Comparison of ENCODE assay signal across 23 mouse cellular contexts in the genomic region with DNA sequence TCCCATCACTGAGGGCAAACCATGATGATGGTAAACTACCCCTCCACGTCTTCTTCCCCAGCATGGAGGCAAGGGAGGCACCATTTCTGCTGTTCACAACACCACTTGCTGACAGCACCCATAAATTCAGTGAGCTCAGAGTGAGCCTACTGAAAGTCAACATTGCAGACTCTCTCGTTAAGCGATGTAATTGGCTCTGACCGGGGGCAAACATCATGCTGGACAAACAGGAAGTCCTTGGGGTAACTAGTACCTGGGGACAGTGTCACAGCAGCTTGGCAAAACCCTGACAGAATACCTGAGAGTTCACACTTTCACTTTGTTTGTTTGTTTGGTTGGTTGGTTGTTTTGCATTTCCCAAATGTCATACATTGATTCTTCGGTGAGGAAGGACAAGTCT.
DNase-seq lines count a peak whose midpoint lies in the region; ATAC-seq and TF ChIP-seq lines count a peak whose summit lies in the region.
"Had no signal": no experiment of that assay in that cellular context is flagged by ENCODE, and none has a peak within 500 bp of the region (broad histone marks: within the 10 kb centered on the region; RNA-seq: fewer than 3 reads in every experiment).

No protein-coding gene starts in this region.

- 84% methylated on average over 5 of the region's 5 CpGs for WGBS in cerebellum, adult 2 months
- 72% methylated on average over 5 of the region's 5 CpGs for WGBS in heart, embryonic 13.5 days
- 60% methylated on average over 5 of the region's 5 CpGs for WGBS in liver, postnatal 0 days (ENCODE audit: insufficient replicate concordance)
- WGBS in liver, embryonic 11.5 days: 77% methylated on average over 5 of the region's 5 CpGs

- intact Hi-C loops in heart, postnatal 25 days (cut with DNase I): no loop called here

- H3K27me3 ChIP-seq in cerebellum, adult 2 months (ENCODE audit: control insufficient read depth, insufficient read depth, low read length): no peaks in the 10 kb centered on the region
- H3K27me3 ChIP-seq in heart, embryonic 13.5 days (replicated peaks): no peaks in the 10 kb centered on the region
- H3K27me3 ChIP-seq in liver, postnatal 0 days (ENCODE audit: insufficient read depth, low read length): no peaks in the 10 kb centered on the region
- H3K27me3 ChIP-seq in liver, embryonic 11.5 days (replicated peaks; ENCODE audit: control insufficient read depth, insufficient read depth, low read length): no peaks in the 10 kb centered on the region
- H3K27me3 ChIP-seq: embryonic facial prominence, embryonic 12.5 days; embryonic facial prominence, embryonic 15.5 days; forebrain, embryonic 13.5 days; forebrain, embryonic 15.5 days; Patski had no signal

- no peak for DNase-seq in cerebellum, adult 2 months
- DNase-seq in cerebellum, postnatal 14 days: no peak
- DNase-seq in heart, postnatal 25 days (ENCODE audit: low spot score): no peak
- DNase-seq in liver, postnatal 0 days: no peak
- no peak for DNase-seq in liver, embryonic 11.5 days (ENCODE audit: low spot score)
- no peak for DNase-seq in cerebellum, postnatal 4 days (ENCODE audit: low spot score in 2 of 2)
- DNase-seq: adrenal gland, adult 8-10 months; adrenal gland, postnatal 14 days; adrenal gland, postnatal 36 days; B cell, adult 2 months; cerebellum, adult 8-10 months; cerebellum, adult 9-11 months; embryo, embryonic 11 days; forebrain, postnatal 0 days had no signal

- no peaks in the 10 kb centered on the region for H3K36me3 ChIP-seq in heart, embryonic 13.5 days
- H3K36me3 ChIP-seq in liver, postnatal 0 days (replicated peaks; ENCODE audit: insufficient read depth, low read length): no peaks in the 10 kb centered on the region
- no peaks in the 10 kb centered on the region for H3K36me3 ChIP-seq in liver, embryonic 11.5 days (ENCODE audit: control insufficient read depth, insufficient read depth, low read length)
- H3K36me3 ChIP-seq: embryonic facial prominence, embryonic 12.5 days; embryonic facial prominence, embryonic 15.5 days; forebrain, embryonic 15.5 days; G1E had no signal

- no peak for ATAC-seq in heart, embryonic 13.5 days (ENCODE audit: extremely low read depth, insufficient number of reproducible peaks, low FRiP score, low TSS enrichment)
- ATAC-seq in liver, postnatal 0 days: peak; percentile 93
- no peak for ATAC-seq in liver, embryonic 11.5 days (replicated peaks; ENCODE audit: low FRiP score)
- ATAC-seq: activated CD4-positive, CD25-positive, alpha-beta regulatory T cell, adult 4 months; CD4-positive, CD25-positive, alpha-beta regulatory T cell, adult 4 months; forebrain, embryonic 13.5 days; forebrain, embryonic 15.5 days; forebrain, postnatal 0 days; Patski had no signal

- H3K9me3 ChIP-seq in heart, embryonic 13.5 days: no peaks in the 10 kb centered on the region
- no peaks in the 10 kb centered on the region for H3K9me3 ChIP-seq in liver, postnatal 0 days (ENCODE audit: low read length)
- no peaks in the 10 kb centered on the region for H3K9me3 ChIP-seq in liver, embryonic 11.5 days (ENCODE audit: control insufficient read depth, low read length)
- H3K9me3 ChIP-seq: embryonic facial prominence, embryonic 12.5 days; embryonic facial prominence, embryonic 15.5 days; forebrain, embryonic 13.5 days; forebrain, embryonic 15.5 days had no signal

- no peak for TF ChIP-seq POLR2A in cerebellum, adult 2 months (IDR thresholded peaks at IDR 0.05; ENCODE audit: borderline replicate concordance, insufficient read depth, low read length)

- H3K4me2 ChIP-seq in heart, embryonic 13.5 days: no peak overlapping the region
- H3K4me2 ChIP-seq in liver, postnatal 0 days (ENCODE audit: low read depth, low read length): no peak overlapping the region
- H3K4me2 ChIP-seq in liver, embryonic 11.5 days: no peak overlapping the region
- H3K4me2 ChIP-seq: embryonic facial prominence, embryonic 12.5 days; embryonic facial prominence, embryonic 15.5 days; forebrain, embryonic 13.5 days; forebrain, embryonic 15.5 days had no signal

- TF ChIP-seq EP300 in liver, postnatal 0 days (IDR thresholded peaks at IDR 0.05; ENCODE audit: low read depth): no peak

- peak overlapping the region; percentile 28; the same call in 1 of the 2 replicates for H3K9ac ChIP-seq in heart, embryonic 13.5 days
- H3K9ac ChIP-seq in liver, postnatal 0 days (replicated peaks): no peak overlapping the region
- no peak overlapping the region for H3K9ac ChIP-seq in liver, embryonic 11.5 days (ENCODE audit: low read depth, low read length)
- H3K9ac ChIP-seq: embryonic facial prominence, embryonic 12.5 days; embryonic facial prominence, embryonic 15.5 days; forebrain, embryonic 13.5 days; forebrain, embryonic 15.5 days; forebrain, postnatal 0 days had no signal

- no peak overlapping the region for H3K4me3 ChIP-seq in cerebellum, adult 2 months (replicated peaks; ENCODE audit: insufficient read depth, low read depth, low read length)
- no peak overlapping the region for H3K4me3 ChIP-seq in heart, embryonic 13.5 days
- no peak overlapping the region for H3K4me3 ChIP-seq in liver, postnatal 0 days (ENCODE audit: low read depth, low read length)
- no peak overlapping the region for H3K4me3 ChIP-seq in liver, embryonic 11.5 days (ENCODE audit: low read depth, low read length)
- H3K4me3 ChIP-seq: embryonic facial prominence, embryonic 12.5 days; embryonic facial prominence, embryonic 15.5 days; forebrain, embryonic 13.5 days; forebrain, embryonic 15.5 days had no signal

- TF ChIP-seq CTCF in cerebellum, adult 2 months (IDR thresholded peaks at IDR 0.05; ENCODE audit: borderline replicate concordance, insufficient read depth, low read depth, low read length): no peak
- no peak for TF ChIP-seq CTCF in liver, postnatal 0 days (IDR thresholded peaks at IDR 0.05; ENCODE audit: low read depth)

- peak overlapping the region; percentile 8; the same call in 1 of the 2 replicates for H3K27ac ChIP-seq in cerebellum, adult 2 months (ENCODE audit: insufficient read depth, low read length)
- no peak overlapping the region for H3K27ac ChIP-seq in heart, embryonic 13.5 days (replicated peaks)
- H3K27ac ChIP-seq in liver, postnatal 0 days (ENCODE audit: low read depth): no peak overlapping the region
- no peak overlapping the region for H3K27ac ChIP-seq in liver, embryonic 11.5 days (ENCODE audit: low read depth, low read length)
- H3K27ac ChIP-seq: embryonic facial prominence, embryonic 12.5 days; forebrain, embryonic 13.5 days; forebrain, embryonic 15.5 days had no signal

- peaks cover 69% of the 10 kb centered on the region for H3K4me1 ChIP-seq in cerebellum, adult 2 months (ENCODE audit: control insufficient read depth, insufficient read depth, low read length)
- peaks cover 99% of the 10 kb centered on the region for H3K4me1 ChIP-seq in heart, embryonic 13.5 days
- no peaks in the 10 kb centered on the region for H3K4me1 ChIP-seq in liver, postnatal 0 days (ENCODE audit: insufficient read depth)
- no peaks in the 10 kb centered on the region for H3K4me1 ChIP-seq in liver, embryonic 11.5 days (replicated peaks; ENCODE audit: control insufficient read depth, insufficient read depth, low read length)
- H3K4me1 ChIP-seq: forebrain, embryonic 13.5 days; forebrain, embryonic 15.5 days had no signal
